19 mouse cellular contexts compared by ENCODE assay signal in genomic region chr12:83141164-83141563, GRCm38 (mm10).
DNase-seq lines count a peak whose midpoint lies in the region; ATAC-seq and TF ChIP-seq lines count a peak whose summit lies in the region.
"Had no signal": no experiment of that assay in that cellular context is flagged by ENCODE, and none has a peak within 500 bp of the region (broad histone marks: within the 10 kb centered on the region; RNA-seq: fewer than 3 reads in every experiment).

No protein-coding gene starts in this region.

- DNase-seq in lung, postnatal 36 days = peak; percentile 27
- no peak for DNase-seq in lung, postnatal 4 days
- peak; percentile 51 to 62 (median 60) for DNase-seq in liver, embryonic 14.5 days (ENCODE audit: low read depth in 3 of 3, low spot score in 3 of 3)
- peak; percentile 29 to 49 for DNase-seq in spleen, postnatal 36 days (ENCODE audit: low spot score in 2 of 2)
- DNase-seq in cerebellum, adult 11-12 months = no peak
- DNase-seq: adrenal gland, adult 8-10 months; cerebellum, postnatal 10 days; gastrocnemius, postnatal 36 days; heart, postnatal 36 days; kidney, adult 9 months; kidney, postnatal 36 days; layer of hippocampus, adult 9-11 months; thymus, postnatal 14 days had no signal

- ATAC-seq in common myeloid progenitor, adult 5-6 weeks (replicated peaks; ENCODE audit: low read depth, poor library complexity, severe bottlenecking) = peak; percentile 83
- peak; percentile 78 for ATAC-seq in liver, embryonic 14.5 days (ENCODE audit: insufficient read depth)
- no peak for ATAC-seq in inflammation-experienced regulatory T-cells, adult 6 months
- no peak for ATAC-seq in intestine, embryonic 15.5 days
- ATAC-seq: forebrain, embryonic 13.5 days had no signal

- 21% methylated on average over 2 of the region's 2 CpGs for WGBS in liver, embryonic 14.5 days (ENCODE audit: insufficient replicate concordance)
- 30% methylated on average over 2 of the region's 2 CpGs for WGBS in intestine, embryonic 15.5 days

- H3K9me3 ChIP-seq in liver, embryonic 14.5 days (ENCODE audit: control insufficient read depth, low read length) = no peaks in the 10 kb centered on the region
- no peaks in the 10 kb centered on the region for H3K9me3 ChIP-seq in intestine, embryonic 15.5 days
- H3K9me3 ChIP-seq: forebrain, embryonic 13.5 days; limb, embryonic 12.5 days; neural tube, embryonic 12.5 days had no signal

- no peaks in the 10 kb centered on the region for H3K27me3 ChIP-seq in liver, embryonic 14.5 days (ENCODE audit: control insufficient read depth, insufficient read depth, low read length)
- no peaks in the 10 kb centered on the region for H3K27me3 ChIP-seq in intestine, embryonic 15.5 days (replicated peaks)
- H3K27me3 ChIP-seq: forebrain, embryonic 13.5 days; limb, embryonic 12.5 days; neural tube, embryonic 12.5 days had no signal

- peak; percentile 77 for TF ChIP-seq EP300 in liver, embryonic 14.5 days (IDR thresholded peaks at IDR 0.05; ENCODE audit: low read depth)

- H3K9ac ChIP-seq in liver, embryonic 14.5 days (replicated peaks) = no peak overlapping the region; the same call in 1 of the 2 replicates
- H3K9ac ChIP-seq in intestine, embryonic 15.5 days = no peak overlapping the region
- H3K9ac ChIP-seq: forebrain, embryonic 13.5 days; limb, embryonic 12.5 days; neural tube, embryonic 12.5 days had no signal

- H3K4me2 ChIP-seq in liver, embryonic 14.5 days (ENCODE audit: low read depth) = peak overlapping the region; percentile 25
- H3K4me2 ChIP-seq in intestine, embryonic 15.5 days (replicated peaks) = no peak overlapping the region
- H3K4me2 ChIP-seq: forebrain, embryonic 13.5 days; limb, embryonic 12.5 days; neural tube, embryonic 12.5 days had no signal

- H3K4me1 ChIP-seq in liver, embryonic 14.5 days (replicated peaks; ENCODE audit: control insufficient read depth in 2 of 2, insufficient read depth in 2 of 2, low read length in 1 of 2) = peaks cover 31% of the 10 kb centered on the region in 2 experiments
- H3K4me1 ChIP-seq in intestine, embryonic 15.5 days (replicated peaks) = no peaks in the 10 kb centered on the region
- H3K4me1 ChIP-seq: limb, embryonic 12.5 days; neural tube, embryonic 12.5 days had no signal

- H3K27ac ChIP-seq in liver, embryonic 14.5 days = no peak overlapping the region; the same call in 1 of the 2 replicates
- H3K27ac ChIP-seq in intestine, embryonic 15.5 days = no peak overlapping the region
- H3K27ac ChIP-seq: forebrain, embryonic 13.5 days; limb, embryonic 12.5 days; neural tube, embryonic 12.5 days had no signal

- H3K36me3 ChIP-seq in liver, embryonic 14.5 days (replicated peaks; ENCODE audit: control insufficient read depth, insufficient read depth, low read depth) = no peaks in the 10 kb centered on the region
- H3K36me3 ChIP-seq in intestine, embryonic 15.5 days = no peaks in the 10 kb centered on the region
- H3K36me3 ChIP-seq: limb, embryonic 12.5 days; neural tube, embryonic 12.5 days had no signal

- no peak for TF ChIP-seq CTCF in liver, embryonic 14.5 days (IDR thresholded peaks at IDR 0.05; ENCODE audit: low read depth)

- no peak overlapping the region for H3K4me3 ChIP-seq in liver, embryonic 14.5 days (ENCODE audit: insufficient read depth in 1 of 2, low read depth in 2 of 2, low read length in 2 of 2)
- H3K4me3 ChIP-seq in intestine, embryonic 15.5 days (replicated peaks) = no peak overlapping the region
- H3K4me3 ChIP-seq: forebrain, embryonic 13.5 days; limb, embryonic 12.5 days; neural tube, embryonic 12.5 days had no signal

Comparison
In these comparisons a context has a peak if more than half of its experiments do, and no peak if none do; other contexts are left out.
1. DNase-seq: peak in lung, postnatal 36 days (single experiment), liver, embryonic 14.5 days (3 of 3) and spleen, postnatal 36 days (2 of 2); none in lung, postnatal 4 days (0 of 2) and cerebellum, adult 11-12 months (single experiment).
2. ATAC-seq: peak in common myeloid progenitor, adult 5-6 weeks (single experiment) and liver, embryonic 14.5 days (single experiment); none in inflammation-experienced regulatory T-cells, adult 6 months (single experiment) and intestine, embryonic 15.5 days (single experiment).